Mouse (Mus musculus) spleen, adult 18-20 months (tissue): ENCODE results near the gene Rsph3b.
"Not testable (repeated sequence)": the region's sequence is repeated elsewhere in the genome, so short reads cannot be mapped to it uniquely, and the experiment has no call there.

Experiments used
- DNase-seq, 2 experiments: peaks; one replicate each; pipeline ENCODE4 v3.0.0; 2022; ENCODE audit warnings: mixed read lengths in 2 of 2

The Rsph3b gene

DNA sequence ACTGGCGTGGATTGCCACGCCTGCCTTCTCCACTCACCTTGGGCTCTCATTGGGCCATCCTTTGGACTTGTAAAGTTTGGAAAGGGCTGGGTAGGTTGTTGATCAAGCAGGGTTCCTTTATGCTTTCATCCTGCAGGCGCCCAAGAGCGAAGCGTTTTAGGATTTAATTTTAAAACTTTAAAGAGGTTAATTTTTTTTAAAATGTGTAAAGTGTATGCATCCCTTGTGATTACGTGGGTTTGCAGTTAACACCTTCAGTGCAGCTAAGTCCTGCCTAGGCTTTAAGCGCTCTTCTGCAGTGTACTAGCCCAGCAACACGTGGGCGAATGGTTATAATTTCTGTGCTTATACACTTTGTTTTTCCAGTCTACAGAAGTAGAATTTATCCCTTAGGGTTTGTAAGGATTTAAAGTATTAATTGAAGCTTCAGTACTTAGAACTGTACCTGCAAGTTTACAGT lies 317 bp upstream of the Rsph3b start:
- DNase-seq: not testable (repeated sequence)

DNA sequence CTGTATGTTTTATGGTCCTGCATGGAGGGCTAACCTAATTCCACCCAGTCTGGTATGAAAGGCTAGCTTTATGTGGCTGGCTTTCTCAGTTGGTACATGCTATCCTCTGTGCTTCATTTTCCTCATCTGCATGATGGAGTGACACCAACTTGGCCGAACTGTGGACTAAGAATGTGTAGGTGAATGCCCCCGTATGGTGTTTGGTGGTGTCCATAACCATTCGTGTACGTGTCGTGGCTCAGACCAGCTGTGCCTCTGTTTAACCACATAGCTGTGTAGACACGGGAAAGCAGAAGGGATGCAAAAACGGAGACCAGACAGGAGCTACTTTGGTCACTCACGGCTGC lies 872 bp downstream of the Rsph3b start:
- not testable (repeated sequence) for DNase-seq

DNA sequence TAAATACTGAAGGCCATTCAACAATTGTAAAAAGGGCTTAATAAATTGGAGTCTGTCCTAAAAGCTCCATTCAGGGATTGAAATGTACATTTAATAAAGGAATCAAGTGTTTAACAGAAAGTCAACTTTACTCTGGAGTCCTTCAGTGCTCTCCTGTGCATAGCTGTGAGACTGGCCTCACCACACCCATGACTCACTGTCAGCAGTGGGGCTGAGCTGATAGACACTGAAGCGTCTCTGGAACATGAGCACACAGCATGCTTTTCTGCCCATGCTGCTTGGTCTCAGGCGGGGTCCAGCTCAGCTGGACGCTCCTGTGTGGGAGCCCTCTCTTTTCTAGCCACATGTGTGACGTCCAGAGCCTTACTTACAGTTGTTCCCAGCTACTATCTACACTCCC lies 5.9 kb downstream of the Rsph3b start:
- DNase-seq: not testable (repeated sequence)

DNA sequence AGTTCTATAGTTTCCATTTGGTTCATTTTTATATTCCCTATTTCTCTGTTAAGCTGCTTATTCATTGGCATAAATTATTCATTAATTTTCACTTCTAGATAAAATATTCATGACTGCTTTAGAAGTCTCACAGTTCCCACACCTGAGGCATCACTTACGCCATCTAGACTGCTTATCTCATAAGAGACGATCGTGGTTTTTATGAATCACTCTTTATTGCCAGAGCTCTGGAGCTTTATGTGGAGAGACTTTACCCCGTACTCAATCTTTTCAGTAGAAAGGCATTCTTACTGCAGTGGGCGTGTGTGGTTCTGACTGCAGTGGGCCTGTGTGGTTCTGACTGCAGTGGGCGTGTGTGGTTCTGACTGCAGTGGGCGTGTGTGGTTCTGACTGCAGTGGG lies 16.9 kb downstream of the Rsph3b start:
- DNase-seq: not testable (repeated sequence)

DNA sequence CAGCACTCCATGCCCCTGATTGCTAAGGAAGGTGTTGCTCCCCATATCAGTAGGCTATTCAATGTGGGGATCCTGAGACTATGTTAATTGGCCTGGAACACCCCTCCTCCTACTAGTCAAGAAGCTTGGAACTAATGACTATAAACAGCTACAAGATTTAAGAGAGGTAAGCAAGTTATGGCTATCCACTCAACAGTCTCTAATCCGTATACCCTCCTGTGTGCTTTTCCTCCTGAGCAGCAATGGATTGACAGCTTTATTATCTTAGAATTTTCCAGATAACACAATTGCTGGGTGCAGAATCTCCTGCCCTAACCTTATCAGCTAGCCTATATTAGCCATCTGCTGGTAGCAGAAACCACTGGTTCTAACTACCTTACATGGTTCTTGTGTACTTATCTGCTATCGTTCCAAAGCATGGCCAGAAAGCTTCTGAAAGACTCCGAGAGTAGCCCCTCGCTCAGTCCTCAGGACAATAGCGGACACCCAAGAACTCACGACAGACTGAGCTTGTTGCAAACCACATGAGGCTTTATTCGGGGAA lies 28.1 kb downstream of the Rsph3b start:
- not testable (repeated sequence) for DNase-seq

DNA sequence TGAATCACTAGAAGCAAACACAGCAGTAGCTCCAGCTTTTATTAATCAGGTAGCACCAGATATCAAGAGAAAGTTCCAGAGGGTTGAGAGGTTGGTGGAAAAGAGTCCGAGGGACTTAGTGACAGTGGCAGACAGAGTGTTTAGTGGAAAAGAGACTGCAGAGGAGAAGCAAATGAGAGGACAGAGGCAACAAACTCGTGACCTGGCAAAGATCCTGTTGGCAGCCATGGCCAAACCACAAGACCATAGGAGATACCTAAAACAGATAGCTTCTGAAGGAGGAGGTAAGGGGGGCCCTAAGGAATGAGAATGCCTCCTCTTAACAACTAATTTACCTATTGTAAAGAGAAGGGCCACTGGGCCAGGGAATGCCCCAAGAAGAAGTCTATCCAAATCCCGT lies 29.1 kb downstream of the Rsph3b start:
- DNase-seq: not testable (repeated sequence)

DNA sequence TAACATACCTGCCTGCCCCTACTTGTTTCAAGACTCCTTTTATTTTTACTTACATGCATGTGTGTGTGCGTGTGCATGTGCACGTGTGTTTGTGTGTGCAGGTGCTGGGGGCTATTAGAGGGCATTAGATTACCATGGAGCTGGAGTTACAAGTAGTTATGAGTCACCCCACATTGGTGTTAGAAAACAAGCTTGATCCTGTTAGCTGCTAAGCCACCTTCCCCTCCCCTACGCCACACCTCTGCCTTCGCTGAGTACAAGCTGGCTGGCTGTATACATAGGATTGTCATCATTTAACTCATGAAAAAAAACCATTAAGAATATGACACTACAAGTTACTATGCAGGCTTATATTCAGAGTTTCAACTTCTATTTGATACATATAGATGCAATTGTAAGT lies 33.2 kb downstream of the Rsph3b start:
- DNase-seq: not testable (repeated sequence)

DNA sequence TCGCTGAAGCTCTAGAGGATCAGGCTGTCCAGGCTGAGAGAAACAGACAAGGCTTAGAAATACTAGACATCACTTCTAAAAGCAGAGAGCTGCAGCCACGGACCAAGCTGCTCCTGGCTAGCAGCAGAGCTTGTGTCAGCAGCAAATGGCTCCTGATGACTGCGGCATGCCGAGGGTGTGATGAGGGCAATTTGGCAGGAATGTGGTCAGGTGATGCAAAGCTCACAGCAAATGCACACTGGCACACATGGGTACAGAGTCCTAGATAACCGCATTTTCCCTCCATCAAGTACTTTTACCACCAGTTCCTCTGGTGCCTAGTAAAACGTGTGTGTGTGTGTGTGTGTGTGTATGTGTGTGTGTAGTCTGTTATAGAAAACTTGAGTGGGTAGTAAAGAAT lies 34.4 kb downstream of the Rsph3b start:
- DNase-seq: not testable (repeated sequence)

DNA sequence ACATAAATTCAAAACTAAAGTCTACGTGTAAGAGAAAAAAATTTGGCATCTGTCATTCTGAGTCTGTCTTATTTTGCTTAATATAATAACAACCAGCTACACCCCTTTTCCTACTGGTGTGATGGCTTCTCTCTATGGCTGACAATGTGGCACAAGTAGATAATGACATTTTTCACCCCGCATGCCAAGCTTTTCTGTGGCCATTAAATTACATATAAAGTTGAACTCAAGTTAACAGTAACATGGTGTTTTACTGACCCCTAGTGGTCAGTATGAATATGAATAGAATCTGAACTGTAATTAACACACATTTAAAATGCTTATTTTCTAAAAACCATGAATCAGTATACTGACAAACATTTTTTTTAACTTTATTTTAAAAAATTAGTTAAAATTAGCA lies 48.1 kb downstream of the Rsph3b start:
- DNase-seq: not testable (repeated sequence)

DNA sequence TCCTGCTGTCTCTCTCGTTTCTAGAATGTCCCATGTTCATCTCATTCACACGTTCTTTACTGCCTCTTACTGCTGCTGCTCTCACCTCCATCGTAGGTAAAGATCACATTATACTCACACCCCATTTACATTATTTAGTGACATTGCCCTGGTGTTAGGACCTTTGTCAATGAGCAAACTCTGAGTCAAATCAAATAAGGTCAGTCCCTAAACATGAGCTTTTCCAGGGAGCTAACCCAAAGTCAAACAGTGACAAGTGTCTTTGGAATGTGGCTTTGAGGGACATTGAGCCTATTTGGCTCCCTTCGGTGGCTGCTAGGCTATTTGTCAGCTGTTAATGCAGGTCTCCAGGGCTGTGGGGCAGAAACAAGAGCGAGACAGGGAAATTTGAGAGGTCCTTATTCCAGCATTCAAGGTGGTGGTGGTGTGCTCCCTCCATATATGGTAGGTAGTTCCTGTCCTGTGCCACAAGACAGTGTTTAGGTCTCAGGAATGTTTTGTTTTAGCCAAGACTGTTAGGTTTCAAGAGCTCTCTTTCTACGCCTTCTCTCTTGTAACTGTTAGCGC lies 50.4 kb downstream of the Rsph3b start:
- not testable (repeated sequence) for DNase-seq

DNA sequence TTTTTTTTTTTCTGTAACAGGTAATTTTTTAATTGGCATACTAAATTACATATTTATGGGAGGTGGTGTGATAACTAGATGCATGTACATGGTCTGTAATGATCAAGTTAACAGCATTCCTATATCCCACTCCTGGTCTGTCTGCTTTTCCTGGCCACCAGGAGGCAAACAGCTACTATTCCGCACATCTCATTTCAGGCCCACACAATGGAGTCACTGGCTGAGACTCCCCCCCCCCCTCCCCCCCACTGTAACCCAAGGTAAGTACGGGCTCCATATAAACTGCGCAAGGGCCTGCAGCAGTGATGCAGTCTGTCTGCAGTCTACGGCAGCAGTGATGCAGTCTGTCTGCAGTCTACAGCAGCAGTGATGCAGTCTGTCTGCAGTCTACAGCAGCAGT lies 51.7 kb downstream of the Rsph3b start:
- no peak for DNase-seq

DNA sequence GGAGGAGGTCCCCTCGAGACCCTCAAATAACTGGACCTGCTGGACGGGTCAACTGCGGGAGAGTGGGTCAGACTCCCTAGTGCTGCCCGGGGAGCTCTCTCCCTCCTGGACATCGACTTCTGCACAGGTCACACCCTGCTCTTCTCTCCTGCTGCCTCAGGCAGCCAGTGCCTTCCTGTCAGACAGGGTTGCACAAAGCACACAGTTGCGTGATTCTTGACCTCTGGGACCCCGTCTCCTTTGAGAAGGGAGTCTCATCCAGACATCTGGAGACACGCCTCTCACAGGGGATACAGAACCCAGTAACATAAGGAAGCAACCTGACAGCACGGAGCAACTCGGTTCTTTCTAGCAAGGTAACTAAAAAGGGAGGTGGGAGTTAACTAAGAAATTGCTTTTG lies 55.1 kb downstream of the Rsph3b start:
- DNase-seq: no peak

DNA sequence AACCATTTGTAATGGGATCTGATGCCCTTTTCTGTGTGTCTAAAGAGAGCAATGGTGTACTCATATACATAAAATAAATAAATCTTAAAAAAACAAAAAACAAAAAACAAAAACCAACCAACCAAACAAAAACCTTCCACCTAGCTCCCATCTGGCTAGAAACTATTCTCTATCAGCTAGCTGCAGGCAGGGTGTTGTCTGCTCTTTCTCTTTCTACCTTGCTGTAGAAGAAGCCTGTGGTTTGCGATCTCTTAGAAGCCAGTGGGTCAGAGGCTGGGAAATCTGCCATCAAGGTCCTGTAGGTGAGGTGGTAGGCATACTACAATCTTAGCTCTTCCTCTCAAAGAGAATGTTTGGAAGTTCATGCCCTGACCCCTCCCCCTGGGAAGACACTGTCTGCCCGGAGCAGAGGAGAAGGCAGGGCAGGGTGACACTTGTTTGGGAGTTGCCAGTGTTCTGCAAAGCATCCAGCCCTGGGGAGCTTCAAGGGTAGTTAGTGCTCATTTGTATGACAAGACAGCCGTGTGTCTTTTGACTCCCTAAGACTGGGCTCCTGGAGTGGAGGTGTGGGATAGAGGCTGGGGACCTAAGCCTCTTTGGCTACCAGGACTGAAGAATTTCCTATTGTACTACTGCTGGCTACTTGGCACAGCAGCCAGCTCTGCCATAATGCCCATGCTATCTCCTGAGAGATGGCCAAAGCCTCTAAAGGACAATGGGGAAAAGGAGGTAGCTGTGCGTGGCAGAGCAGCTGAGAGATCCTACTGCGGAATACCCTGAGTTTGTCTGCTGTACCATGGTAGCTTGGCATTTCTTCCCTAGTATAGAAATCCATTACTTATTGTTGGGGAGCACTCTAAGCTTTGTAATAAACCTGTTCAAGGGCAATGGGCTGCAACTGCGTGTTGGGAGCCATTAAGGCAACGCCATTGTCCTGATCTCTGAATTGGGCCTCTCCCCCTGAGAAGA lies 56.2 kb downstream of the Rsph3b start:
- no peak for DNase-seq

DNA sequence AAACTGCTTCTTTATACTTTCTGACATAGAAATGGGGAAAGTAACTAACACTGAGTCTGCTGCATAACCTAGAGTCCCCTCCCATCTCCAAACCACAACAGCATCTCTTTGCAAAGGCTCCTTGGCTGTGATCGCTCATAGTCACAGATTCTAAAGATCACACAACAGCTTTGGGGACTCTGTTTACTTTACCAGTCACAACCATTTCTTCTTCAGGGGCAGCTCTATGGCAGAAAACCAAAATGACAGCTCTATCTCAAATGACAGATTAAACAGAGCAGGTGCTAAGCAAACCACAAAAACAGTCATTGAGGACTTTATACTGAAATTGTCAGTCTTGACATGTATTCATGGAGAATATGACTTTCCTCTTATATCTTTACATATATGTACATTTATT lies 62.0 kb downstream of the Rsph3b start:
- no peak for DNase-seq

DNA sequence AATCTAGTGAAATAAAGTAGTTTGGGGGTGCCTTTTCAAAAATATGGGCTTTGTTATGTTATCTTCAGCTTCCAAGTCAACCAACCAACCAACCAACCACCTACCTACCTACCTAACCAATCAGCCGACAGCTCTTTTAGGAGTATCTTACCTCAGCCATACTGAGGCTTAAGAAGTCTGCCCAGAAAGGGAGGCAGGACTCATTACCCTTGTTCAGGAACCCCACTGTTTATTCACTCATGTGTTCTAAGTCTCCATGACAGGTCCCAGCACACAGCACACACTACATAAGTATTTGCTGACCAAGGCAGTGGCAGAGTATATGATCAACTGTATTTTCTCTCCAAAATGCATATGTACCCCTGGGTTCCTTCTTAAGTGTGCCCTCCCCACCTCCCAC lies 64.0 kb downstream of the Rsph3b start:
- DNase-seq: no peak

DNA sequence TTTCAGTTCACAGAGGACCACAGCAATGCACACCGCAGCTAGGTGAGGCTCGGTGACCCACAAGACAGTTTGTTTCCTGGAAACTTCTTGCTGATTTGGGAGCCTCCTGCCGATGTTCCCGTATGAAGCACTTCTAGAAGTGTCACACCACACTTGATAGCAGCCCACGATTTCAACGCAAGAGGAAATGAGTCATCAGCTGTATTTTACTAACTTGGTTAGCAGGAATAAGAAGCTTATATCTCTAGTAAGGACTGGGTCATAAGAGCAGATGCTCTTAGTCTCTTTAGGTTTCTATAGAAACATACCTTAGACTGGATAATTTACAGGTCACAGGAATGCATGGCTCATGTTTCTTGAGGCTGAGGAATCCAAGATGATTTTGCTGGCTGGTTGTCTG lies 67.2 kb downstream of the Rsph3b start:
- no peak for DNase-seq

DNA sequence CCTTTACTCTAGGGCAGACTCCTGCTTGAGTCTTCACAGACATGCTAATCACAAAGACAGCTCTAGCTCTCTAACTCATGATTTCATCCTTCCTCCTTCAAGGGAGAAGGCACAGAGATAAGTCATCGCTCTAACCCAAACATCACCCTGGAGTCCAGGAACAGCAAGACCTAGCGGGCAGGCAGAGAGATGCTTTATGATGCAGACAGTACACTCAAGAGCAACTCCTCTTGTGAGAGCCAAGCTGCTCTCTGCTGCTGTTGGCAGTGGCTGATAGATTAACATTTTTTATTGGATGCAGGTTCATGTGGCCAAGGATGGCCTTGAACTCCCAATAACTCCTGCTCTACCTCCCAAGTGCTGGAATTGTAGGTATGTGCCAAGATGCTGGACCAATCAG lies 77.1 kb downstream of the Rsph3b start:
- no peak for DNase-seq

DNA sequence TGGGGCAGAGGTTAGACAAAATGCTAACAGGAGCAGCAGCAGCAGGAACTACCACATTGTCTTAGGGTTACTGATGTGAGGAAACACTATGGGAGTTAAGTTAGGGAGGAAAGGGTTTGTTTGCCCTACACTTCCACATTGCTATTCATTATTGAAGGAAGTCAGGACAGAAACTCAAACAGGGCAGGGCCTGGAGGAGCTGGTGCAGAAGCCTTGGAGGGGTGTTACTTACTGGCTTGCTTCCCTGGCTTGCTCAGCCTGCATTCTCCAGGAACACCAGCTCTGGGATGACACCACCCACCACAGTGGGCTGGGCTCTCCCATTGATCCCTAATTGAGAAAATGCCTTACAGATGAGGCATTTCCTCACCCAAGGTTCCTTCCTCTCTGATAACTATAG lies 79.7 kb downstream of the Rsph3b start:
- DNase-seq: no peak

DNA sequence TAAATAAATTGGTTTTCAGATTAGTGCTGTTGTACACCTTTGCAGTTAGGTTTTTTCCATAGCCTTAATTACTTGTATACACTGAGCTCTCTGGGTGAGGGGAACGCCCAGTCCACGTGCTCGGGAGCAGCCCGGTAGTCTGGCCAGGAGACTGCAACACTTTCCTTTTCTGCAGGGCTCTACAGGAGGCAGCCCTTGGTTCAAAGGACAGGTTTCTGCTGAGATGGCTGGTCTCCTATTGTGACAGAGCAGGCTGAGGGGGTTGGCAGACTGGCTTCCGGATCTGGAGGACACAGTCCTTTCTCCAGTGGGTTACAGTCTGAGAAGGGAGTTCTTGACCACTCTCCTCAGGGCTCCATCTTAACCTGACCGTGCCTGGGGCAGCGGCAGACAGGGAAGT lies 80.7 kb downstream of the Rsph3b start:
- no peak for DNase-seq

DNA sequence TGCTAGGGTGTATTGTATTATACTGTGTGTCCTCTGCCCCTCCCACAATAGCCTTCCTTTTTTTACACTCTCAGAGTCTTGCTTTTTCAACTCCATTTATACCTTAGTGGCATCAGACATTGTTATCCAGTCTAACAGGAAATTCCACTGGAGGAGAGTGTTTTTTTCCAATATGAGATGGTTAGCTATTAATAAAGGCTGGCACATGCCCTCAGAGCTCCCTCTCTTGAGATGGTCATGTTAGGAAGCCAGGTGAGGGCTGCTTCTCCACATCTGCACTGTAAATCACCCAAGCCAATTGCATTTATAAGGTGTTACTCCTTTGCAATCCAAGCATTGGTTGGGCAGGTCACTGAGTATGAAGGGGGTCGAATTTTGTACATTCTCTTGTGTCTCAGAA lies 81.9 kb downstream of the Rsph3b start:
- DNase-seq: no peak

DNA sequence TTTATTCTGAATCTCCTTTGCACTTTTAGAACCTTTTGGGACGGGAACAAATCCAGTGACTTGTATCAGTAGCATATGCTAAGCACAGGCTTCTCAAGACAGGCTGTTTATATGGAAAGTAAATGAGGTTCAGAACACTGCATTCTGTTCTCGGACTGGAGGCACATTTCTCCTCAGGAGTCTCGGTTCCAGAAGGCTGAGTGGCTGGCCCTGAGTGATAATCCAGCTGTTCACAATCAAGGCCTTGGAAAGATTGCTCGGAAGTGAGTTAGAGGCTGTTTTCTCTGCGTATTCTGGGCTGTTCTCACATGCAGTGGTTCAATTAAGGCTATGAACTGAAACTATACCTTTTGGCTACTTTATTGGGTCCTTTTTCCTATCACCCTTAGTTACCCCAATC lies 82.9 kb downstream of the Rsph3b start:
- no peak for DNase-seq

DNA sequence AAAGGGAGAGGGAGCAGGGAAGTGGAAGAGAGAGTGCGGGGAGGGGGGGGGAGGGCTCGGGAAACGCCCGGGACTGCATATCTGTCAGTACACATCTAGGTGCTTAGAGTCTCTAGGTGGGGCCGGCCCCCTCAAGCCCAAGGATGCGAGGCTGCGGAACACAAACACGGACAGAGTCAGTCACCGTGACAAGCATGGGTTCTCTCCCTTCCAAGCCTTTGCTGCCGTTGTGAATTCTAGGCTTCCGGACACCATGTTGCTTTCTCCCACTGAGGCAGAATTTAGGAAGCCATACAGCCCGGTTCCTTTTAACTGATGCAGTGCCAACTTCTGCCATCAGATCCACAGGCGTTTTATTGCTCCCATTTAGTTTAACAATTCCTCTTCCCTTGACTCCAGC lies 83.6 kb downstream of the Rsph3b start:
- DNase-seq: no peak

DNA sequence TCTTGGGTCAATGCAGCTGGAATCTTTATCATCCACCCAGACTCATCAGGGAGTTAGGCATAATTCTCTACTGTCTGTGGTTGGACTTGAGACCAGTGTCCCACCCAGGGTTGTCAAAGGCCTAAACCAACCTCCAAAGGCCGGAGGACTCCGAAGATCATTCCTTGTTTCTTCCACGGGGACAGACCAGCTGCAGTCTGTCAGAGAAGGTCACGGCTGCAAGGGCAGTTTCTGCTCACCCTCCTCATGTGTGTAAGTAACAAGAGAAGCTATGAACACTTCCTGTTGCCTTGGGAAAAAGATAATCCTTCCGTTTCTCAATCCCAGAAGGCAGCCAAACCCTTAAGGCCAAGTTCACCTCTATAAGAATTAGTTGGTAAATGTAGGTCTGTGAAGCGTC lies 85.0 kb downstream of the Rsph3b start:
- no peak for DNase-seq
